Mouse (Mus musculus): ENCODE measurements around the gene Noc4l. TPM values are rescaled to one million over a fixed set of nuclear protein-coding genes. Genes with fewer than 3 reads are reported as not detected.

Noc4l gene
- 48.2 TPM for total RNA-seq (2023)

DNA sequence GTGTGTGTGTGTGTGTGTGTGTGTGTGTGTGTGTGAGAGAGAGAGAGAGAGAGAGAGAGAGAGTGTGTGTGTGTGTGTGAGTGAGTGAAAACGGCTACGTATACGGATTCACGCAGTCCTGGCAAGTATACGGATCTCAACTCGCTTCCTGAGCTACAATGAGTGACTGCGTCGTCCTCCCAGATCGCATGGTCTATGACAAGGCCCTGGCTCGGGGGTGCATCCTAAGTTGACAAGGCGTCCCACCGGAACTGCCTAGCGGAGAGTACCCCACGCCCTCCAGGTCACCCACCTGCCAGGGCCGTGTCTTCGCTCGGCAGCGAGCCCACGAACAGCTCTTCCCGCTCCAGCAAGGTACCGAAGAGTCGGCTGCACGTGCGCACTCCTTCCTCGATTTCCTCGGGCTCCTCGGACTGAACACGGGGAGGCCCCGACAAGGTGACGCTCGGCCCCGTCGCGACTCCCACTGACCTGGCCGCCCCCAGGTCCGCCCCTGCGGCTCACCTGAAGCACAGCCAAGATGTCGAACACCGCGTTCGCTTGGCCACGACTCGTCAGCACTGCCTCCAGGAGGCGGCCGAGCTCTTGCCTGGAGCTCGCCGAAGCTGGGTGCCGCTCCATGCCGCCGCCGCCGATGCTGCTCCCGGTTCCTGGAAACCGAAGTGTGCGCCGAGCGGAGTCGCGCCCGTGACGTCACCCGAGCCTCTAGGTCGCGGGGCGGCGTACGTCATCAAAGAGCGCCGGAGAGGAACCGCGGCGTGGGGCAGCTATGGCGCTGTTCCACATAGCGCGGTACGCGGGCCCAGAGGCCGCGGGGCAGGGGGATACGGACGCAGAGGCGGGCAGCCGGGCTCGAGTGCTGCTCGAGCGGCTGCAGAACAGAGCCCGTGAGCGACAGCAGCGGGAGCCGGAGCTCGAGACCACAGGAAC is at the start of gene Noc4l, which contains the start of gene Ddx51:
Noc4l (minus strand) TSS at position 699 of the 930 bp plus-strand sequence.
Ddx51 (plus strand) TSS at position 733 of the 930 bp plus-strand sequence.

Other genes starting within 250 kb of the Noc4l start
- 168 TPM for gene Fbrsl1, start 204.9 kb downstream of the Noc4l start, total RNA-seq (2023)
- 5.9 TPM for gene Galnt9, start 109.1 kb downstream of the Noc4l start, total RNA-seq (2023)
- 65.7 TPM for gene Ddx51, start within 50 bp of the Noc4l start, total RNA-seq (2023)
- 255 TPM for gene Ep400, start 117.3 kb upstream of the Noc4l start, total RNA-seq (2023)
- 33.0 TPM for gene Pus1, start 127.2 kb upstream of the Noc4l start, total RNA-seq (2023)
- gene Ulk1, start 156.7 kb upstream of the Noc4l start, total RNA-seq (2023) = 126 TPM
- 18.5 TPM for gene Hscb, start 186.4 kb upstream of the Noc4l start, total RNA-seq (2023)
- gene Chek2, start 186.6 kb upstream of the Noc4l start, total RNA-seq (2023) = 3.2 TPM
- gene Ttc28, start 226.4 kb upstream of the Noc4l start, total RNA-seq (2023) = 44.3 TPM

Data from CD4-positive naive resting alpha-beta T cell, adult 57 days (primary cell).